Mouse (Mus musculus): ENCODE measurements around the gene Klhl40.

DNA sequence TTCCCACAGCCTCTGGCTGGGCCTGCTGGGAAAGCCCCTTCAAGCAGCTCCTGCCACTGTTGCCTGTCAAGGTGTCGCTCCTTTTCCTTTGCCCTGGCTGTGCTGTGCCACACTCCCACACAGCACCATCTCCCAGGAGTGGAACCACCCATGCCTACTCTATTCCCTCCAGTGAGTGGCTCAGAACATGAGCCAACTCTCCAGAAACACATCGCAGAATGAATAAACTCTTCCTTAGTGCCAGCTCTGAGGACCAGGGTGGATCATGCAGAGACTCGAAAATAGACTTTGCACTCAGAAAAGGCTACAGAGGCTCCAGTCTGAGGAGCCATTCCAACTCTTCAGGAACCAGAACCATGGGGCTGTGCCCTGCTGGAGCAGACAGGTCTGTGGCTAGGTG, 48.9 kb downstream of the Klhl40 start:
- TF ChIP-seq CTCF (IDR thresholded peaks at IDR 0.05; ENCODE audit: insufficient read depth, low read depth, low read length) (no peak), POLR2A (IDR thresholded peaks at IDR 0.05; ENCODE audit: insufficient read depth, low read depth, low read length) (no peak)
